Mouse (Mus musculus) embryonic facial prominence, embryonic 14.5 days (tissue): ENCODE results near the gene Pip5k1c. TPM values are rescaled to one million over a fixed set of nuclear protein-coding genes. Genes with fewer than 3 reads are reported as not detected.
A peak's percentile ranks its signal among the peaks of the same experiment; 100 is the strongest.

Experiments
- ATAC-seq: fragments of 200-750 bp; cut with Nextera tagmentation; 2 replicates; pipeline ENCODE4 v1.8.0; 2017; ENCODE audit warnings: low read depth, moderate number of reproducible peaks, moderate TSS enrichment
- DNase-seq: peaks from one replicate; pipeline ENCODE4 v3.0.0-alpha.2; 2015; ENCODE audit warnings: low spot score
- H3K27ac ChIP-seq: fragments of 300-500 bp; sonication (generic); replicated peaks from 2 replicates; pipeline ENCODE4 v1.5.1; 2014; ENCODE audit warnings: low read depth, mild to moderate bottlenecking, low read length, moderate library complexity
- H3K27me3 ChIP-seq: fragments of 300-500 bp; sonication (generic); replicated peaks from 2 replicates; pipeline ENCODE4 v1.6.1; 2014; ENCODE audit warnings: low read length; ENCODE audit not compliant: control insufficient read depth, insufficient read depth
- H3K36me3 ChIP-seq: fragments of 300-500 bp; sonication (generic); 2 replicates; pipeline ENCODE4 v1.6.1; 2014; ENCODE audit warnings: low read length, mixed read lengths; ENCODE audit not compliant: control insufficient read depth, insufficient read depth
- H3K4me1 ChIP-seq: fragments of 300-500 bp; sonication (generic); 2 replicates; pipeline ENCODE4 v1.6.1; 2014; ENCODE audit warnings: antibody characterized with exemption, low read length; ENCODE audit not compliant: control insufficient read depth, insufficient read depth
- H3K4me2 ChIP-seq: fragments of 300-500 bp; sonication (generic); 2 replicates; pipeline ENCODE4 v1.6.1; 2014; ENCODE audit warnings: low read depth, mild to moderate bottlenecking, low read length, moderate library complexity, mixed read lengths
- H3K4me3 ChIP-seq: fragments of 300-500 bp; sonication (generic); 2 replicates; pipeline ENCODE4 v1.5.1; 2014; ENCODE audit warnings: low read depth, mild to moderate bottlenecking, low read length
- H3K9ac ChIP-seq: fragments of 300-500 bp; sonication (generic); 2 replicates; pipeline ENCODE4 v1.6.1; 2014; ENCODE audit warnings: low read depth, mild to moderate bottlenecking, low read length, moderate library complexity, mixed read lengths
- H3K9me3 ChIP-seq: fragments of 300-500 bp; sonication (generic); 2 replicates; pipeline ENCODE4 v1.6.1; 2016; ENCODE audit warnings: low read length; ENCODE audit not compliant: control insufficient read depth
- WGBS: fragments of 180-500 bp; shearing (Covaris S2); extraction: QIAGEN DNeasy Blood & Tissue Kit; methylation state at CpG from one replicate; pipeline ENCODE4 v1.1.7; 2014; 5-methylcytosine and 5-hydroxymethylcytosine counted together
- polyA plus RNA-seq: library from polyadenylated mRNA; unstranded; fragments of >200 nt; fragmentation: Nextera tagmentation; extraction: Ambion mirVana; gene quantifications from 2 replicates; pipeline ENCODE4 v1.2.1, GENCODE M21; 2014

The Pip5k1c gene
- polyA plus RNA-seq, 1 experiment from 2014 or later, result 48.4 TPM

- WGBS, result 0% methylated on average over 10 of the region's 29 CpGs
Measured at GRCm38 (mm10) chr10:81349961-81350350, 57.2 kb downstream of the Pip5k1c start.

GRCm38 (mm10) chr10:81350351-81351063 lies 57.7 kb downstream of the Pip5k1c start, which contains the start of gene Hmg20b:
Gene Hmg20b, minus strand, starts transcription at chr10:81350480.
- Histone ChIP-seq H3K4me2 (peak within 1 kb of the TSS; percentile 93), H3K4me3 (peak within 1 kb of the TSS; percentile 88), H3K27me3 (no peaks in the 10 kb centered on the region; the same call in 1 of the 2 replicates), H3K9me3 (no peaks in the 10 kb centered on the region), H3K4me1 (peaks cover 19% of the 10 kb centered on the region), H3K36me3 (peaks cover 13% of the 10 kb centered on the region), H3K27ac (peak within 1 kb of the TSS; percentile 72), H3K9ac (peak within 1 kb of the TSS; percentile 85)
- ATAC-seq (peak; percentile 96), DNase-seq (peak; percentile 100)
- under 1% methylated on average over 49 of the region's 54 CpGs for WGBS

More at GRCm38 (mm10) chr10:81349961-81350350, 57.2 kb downstream of the Pip5k1c start:
- no peak for ATAC-seq
- H3K4me3 ChIP-seq, result peak overlapping the region; percentile 88
- H3K9ac ChIP-seq, result peak overlapping the region; percentile 85
- peaks cover 13% of the 10 kb centered on the region for H3K36me3 ChIP-seq
- H3K27ac ChIP-seq, result peak overlapping the region; percentile 72
- peaks cover 19% of the 10 kb centered on the region for H3K4me1 ChIP-seq
- H3K4me2 ChIP-seq, result peak overlapping the region; percentile 93
- H3K9me3 ChIP-seq, result no peaks in the 10 kb centered on the region
- no peak for DNase-seq
- H3K27me3 ChIP-seq, result peaks cover 5% of the 10 kb centered on the region; the same call in 1 of the 2 replicates

- Histone ChIP-seq H3K36me3 (peaks cover 9% of the 10 kb centered on the region; the same call in 1 of the 2 replicates), H3K27me3 (no peaks in the 10 kb centered on the region; the same call in 1 of the 2 replicates), H3K9me3 (no peaks in the 10 kb centered on the region), H3K4me2 (no peak overlapping the region), H3K4me1 (peaks cover 15% of the 10 kb centered on the region), H3K9ac (no peak overlapping the region), H3K27ac (no peak overlapping the region), H3K4me3 (no peak overlapping the region)
- DNase-seq (no peak), ATAC-seq (no peak)
- WGBS, result 22% methylated on average over 9 of the region's 9 CpGs
Measured at GRCm38 (mm10) chr10:81351678-81352291, 59.0 kb downstream of the Pip5k1c start.

GRCm38 (mm10) chr10:81354738-81355477 lies 62.1 kb downstream of the Pip5k1c start:
- H3K27ac ChIP-seq, result peak overlapping the region; percentile 21; the same call in 1 of the 2 replicates
- ATAC-seq, result no peak
- WGBS, result 57% methylated on average over 9 of the region's 9 CpGs
- peaks cover 10% of the 10 kb centered on the region for H3K4me1 ChIP-seq
- no peak overlapping the region for H3K4me2 ChIP-seq
- H3K36me3 ChIP-seq, result no peaks in the 10 kb centered on the region
- peak overlapping the region; percentile 30; the same call in 1 of the 2 replicates for H3K9ac ChIP-seq
- H3K4me3 ChIP-seq, result no peak overlapping the region
- no peaks in the 10 kb centered on the region for H3K9me3 ChIP-seq
- no peaks in the 10 kb centered on the region for H3K27me3 ChIP-seq
- DNase-seq, result no peak

GRCm38 (mm10) chr10:81355533-81355932 lies 62.8 kb downstream of the Pip5k1c start:
- DNase-seq, result no peak
- no peaks in the 10 kb centered on the region for H3K9me3 ChIP-seq
- peaks cover 10% of the 10 kb centered on the region for H3K4me1 ChIP-seq
- no peak for ATAC-seq
- WGBS, result 69% methylated on average over 4 of the region's 4 CpGs
- no peaks in the 10 kb centered on the region for H3K36me3 ChIP-seq
- H3K4me2 ChIP-seq, result no peak overlapping the region
- no peak overlapping the region for H3K9ac ChIP-seq
- no peak overlapping the region for H3K27ac ChIP-seq
- H3K27me3 ChIP-seq, result no peaks in the 10 kb centered on the region
- H3K4me3 ChIP-seq, result no peak overlapping the region

- Histone ChIP-seq H3K9ac (no peak overlapping the region), H3K4me3 (peak overlapping the region; percentile 81; the same call in 1 of the 2 replicates), H3K27ac (no peak overlapping the region), H3K9me3 (no peaks in the 10 kb centered on the region), H3K4me1 (peaks cover 10% of the 10 kb centered on the region), H3K27me3 (no peaks in the 10 kb centered on the region), H3K36me3 (no peaks in the 10 kb centered on the region), H3K4me2 (peak overlapping the region; percentile 98; the same call in 1 of the 2 replicates)
- 52% methylated on average over 12 of the region's 12 CpGs for WGBS
- no peak for DNase-seq
- no peak for ATAC-seq
Measured at GRCm38 (mm10) chr10:81356352-81356990, 63.7 kb downstream of the Pip5k1c start.

GRCm38 (mm10) chr10:81356991-81357844 lies 64.5 kb downstream of the Pip5k1c start, which contains the start of gene Mfsd12:
Gene Mfsd12, plus strand, starts transcription at chr10:81357491.
- peak within 1 kb of the TSS; percentile 81 for H3K4me3 ChIP-seq
- peak within 1 kb of the TSS; percentile 83 for H3K9ac ChIP-seq
- no peaks in the 10 kb centered on the region for H3K9me3 ChIP-seq
- WGBS, result 3% methylated on average over 38 of the region's 79 CpGs
- peak within 1 kb of the TSS; percentile 98 for H3K4me2 ChIP-seq
- ATAC-seq, result peak; percentile 93
- no peaks in the 10 kb centered on the region for H3K27me3 ChIP-seq
- peaks cover 10% of the 10 kb centered on the region for H3K4me1 ChIP-seq
- peak; percentile 95 for DNase-seq
- H3K27ac ChIP-seq, result no peak within 1 kb of the TSS
- no peaks in the 10 kb centered on the region for H3K36me3 ChIP-seq
